Mouse (Mus musculus): ENCODE measurements around the gene Stk24.

The Stk24 gene

GRCm38 (mm10) chr14:121348256-121348655 is 31.6 kb downstream of the Stk24 start:
- DNase-seq: no peak

- DNase-seq: no peak
These were observed 32.7 kb downstream of the Stk24 start for GRCm38 (mm10) chr14:121347134-121347533.

GRCm38 (mm10) chr14:121346654-121347053 is 33.2 kb downstream of the Stk24 start:
- DNase-seq: no peak

GRCm38 (mm10) chr14:121346053-121346452 is 33.8 kb downstream of the Stk24 start:
- peak; percentile 26 for DNase-seq

- no peak for DNase-seq
These were observed 34.9 kb downstream of the Stk24 start for GRCm38 (mm10) chr14:121344928-121345327.

- no peak for DNase-seq
These were observed 36.9 kb downstream of the Stk24 start for GRCm38 (mm10) chr14:121342885-121343284.

GRCm38 (mm10) chr14:121339951-121340401 is 39.8 kb downstream of the Stk24 start:
- no peak for DNase-seq

GRCm38 (mm10) chr14:121338819-121339573 is 40.8 kb downstream of the Stk24 start:
- no peak for DNase-seq

- DNase-seq: no peak
These were observed 49.8 kb downstream of the Stk24 start for GRCm38 (mm10) chr14:121330090-121330408.

- DNase-seq: no peak
These were observed 50.3 kb downstream of the Stk24 start for GRCm38 (mm10) chr14:121329401-121330089.

GRCm38 (mm10) chr14:121328878-121329277 is 50.9 kb downstream of the Stk24 start:
- DNase-seq: no peak

GRCm38 (mm10) chr14:121326432-121326831 is 53.4 kb downstream of the Stk24 start:
- no peak for DNase-seq

GRCm38 (mm10) chr14:121324521-121325330 is 55.1 kb downstream of the Stk24 start:
- DNase-seq: peak; percentile 11

- DNase-seq: no peak
These were observed 57.2 kb downstream of the Stk24 start for GRCm38 (mm10) chr14:121322641-121323040.

GRCm38 (mm10) chr14:121322150-121322549 is 57.7 kb downstream of the Stk24 start:
- DNase-seq: no peak

- DNase-seq: no peak
These were observed 61.4 kb downstream of the Stk24 start for GRCm38 (mm10) chr14:121318382-121318781.

- DNase-seq: no peak
These were observed 62.5 kb downstream of the Stk24 start for GRCm38 (mm10) chr14:121317312-121317671.

- no peak for DNase-seq
These were observed 63.0 kb downstream of the Stk24 start for GRCm38 (mm10) chr14:121316631-121317311.

- no peak for DNase-seq
These were observed 63.7 kb downstream of the Stk24 start for GRCm38 (mm10) chr14:121316136-121316535.

- DNase-seq: no peak
These were observed 64.9 kb downstream of the Stk24 start for GRCm38 (mm10) chr14:121314934-121315333.

GRCm38 (mm10) chr14:121313283-121313682 is 66.5 kb downstream of the Stk24 start:
- no peak for DNase-seq

- no peak for DNase-seq
These were observed 68.7 kb downstream of the Stk24 start for GRCm38 (mm10) chr14:121311083-121311482.

Data from thymus, postnatal 25 days (tissue).